Mouse (Mus musculus): ENCODE results near the gene Fat1. TPM values are rescaled to one million over a fixed set of nuclear protein-coding genes. Genes with fewer than 3 reads are reported as not detected.

The Fat1 gene
- 20.4 and 54.0 TPM in 2 replicates for polyA plus RNA-seq (2012; rRNA removed)

DNA sequence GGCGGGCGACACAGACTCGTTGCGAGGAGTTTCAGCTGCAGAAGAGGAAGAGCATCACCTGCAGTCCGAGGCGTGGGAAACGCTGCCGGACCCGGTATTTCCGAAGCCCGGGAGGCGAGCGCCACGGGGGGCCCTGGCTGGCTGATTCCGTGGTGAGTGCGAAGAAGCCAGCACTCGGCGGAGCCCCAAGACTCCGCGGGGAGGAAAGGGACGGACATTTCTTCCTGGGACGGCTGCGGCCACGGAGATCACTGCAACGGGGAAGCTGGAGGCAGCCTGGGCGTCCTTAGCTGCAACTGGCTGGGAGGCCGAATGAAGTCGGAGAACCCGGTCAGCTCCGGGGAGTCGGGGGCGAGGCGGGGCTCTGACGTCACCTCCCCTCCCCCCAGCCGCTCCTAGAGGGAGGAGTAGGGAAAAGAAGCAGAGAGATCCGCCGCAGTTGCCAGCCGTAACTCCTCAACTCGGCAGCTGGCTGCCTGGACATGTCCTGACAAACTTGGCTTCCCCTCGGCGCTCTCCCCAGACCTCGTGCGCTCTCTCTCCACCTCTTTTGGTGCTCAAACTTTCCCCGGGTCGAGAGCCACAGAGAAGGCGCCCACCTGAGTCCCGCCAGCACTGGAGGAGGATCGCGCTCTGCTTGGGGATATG, at the start of gene Fat1:
Gene Fat1 (plus strand): TSS at position 598 of the 648 bp plus-strand sequence.
- WGBS, result under 1% methylated on average over 49 of the region's 49 CpGs
- H3K4me1 ChIP-seq (ENCODE audit: control insufficient read depth, insufficient read depth, insufficient read length, low read length), result no peaks in the 10 kb centered on the region; the same call in none of the 2 replicates
- peak; percentile 50; the same call in 1 of the 2 replicates for TF ChIP-seq CTCF (IDR thresholded peaks at IDR 0.05; ENCODE audit: extremely low read depth, insufficient read length, insufficient replicate concordance, low read depth, low read length)
- peak; percentile 95; the same call in 1 of the 2 replicates for TF ChIP-seq POLR2A (IDR thresholded peaks at IDR 0.05; ENCODE audit: low read depth, low read length)
- peak within 1 kb of the TSS; percentile 69 for H3K4me3 ChIP-seq (ENCODE audit: low read depth, low read length)
- H3K36me3 ChIP-seq (ENCODE audit: control insufficient read depth, insufficient read depth, low read length), result no peaks in the 10 kb centered on the region
- peak within 1 kb of the TSS; percentile 97 for H3K27ac ChIP-seq (ENCODE audit: insufficient read depth, low read depth, low read length)
- H3K27me3 ChIP-seq (ENCODE audit: control insufficient read depth, insufficient read depth, low read length), result no peaks in the 10 kb centered on the region

DNA sequence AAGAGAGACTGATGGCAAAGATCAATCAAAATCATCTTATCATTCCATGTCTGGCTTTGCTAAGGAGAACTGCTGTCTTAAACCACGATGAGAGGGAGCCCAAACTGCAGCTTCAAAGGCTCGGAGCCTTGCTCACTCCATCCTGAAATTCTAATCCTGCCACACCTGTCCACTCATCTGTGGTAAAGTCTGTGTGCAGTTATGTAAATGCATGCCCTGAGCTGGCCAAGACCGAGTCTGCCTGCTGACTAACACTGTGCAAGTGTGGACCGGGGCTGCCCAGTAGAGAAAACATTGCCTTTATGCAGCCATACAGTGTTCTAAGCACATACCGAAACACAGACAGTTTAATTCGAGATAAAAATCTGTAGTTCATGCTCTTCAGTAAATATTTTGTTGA, 40.6 kb upstream of the Fat1 start:
- H3K27ac ChIP-seq (ENCODE audit: insufficient read depth, low read depth, low read length), result no peak overlapping the region
- TF ChIP-seq POLR2A (IDR thresholded peaks at IDR 0.05; ENCODE audit: low read depth, low read length) (no peak), CTCF (IDR thresholded peaks at IDR 0.05; ENCODE audit: extremely low read depth, insufficient read length, insufficient replicate concordance, low read depth, low read length) (no peak)
- H3K27me3 ChIP-seq (ENCODE audit: control insufficient read depth, insufficient read depth, low read length), result no peaks in the 10 kb centered on the region
- no peak overlapping the region for H3K4me3 ChIP-seq (ENCODE audit: low read depth, low read length)
- no peaks in the 10 kb centered on the region for H3K36me3 ChIP-seq (ENCODE audit: control insufficient read depth, insufficient read depth, low read length)
- WGBS, result 73% methylated on average over 6 of the region's 6 CpGs
- no peaks in the 10 kb centered on the region for H3K4me1 ChIP-seq (ENCODE audit: control insufficient read depth, insufficient read depth, insufficient read length, low read length)

DNA sequence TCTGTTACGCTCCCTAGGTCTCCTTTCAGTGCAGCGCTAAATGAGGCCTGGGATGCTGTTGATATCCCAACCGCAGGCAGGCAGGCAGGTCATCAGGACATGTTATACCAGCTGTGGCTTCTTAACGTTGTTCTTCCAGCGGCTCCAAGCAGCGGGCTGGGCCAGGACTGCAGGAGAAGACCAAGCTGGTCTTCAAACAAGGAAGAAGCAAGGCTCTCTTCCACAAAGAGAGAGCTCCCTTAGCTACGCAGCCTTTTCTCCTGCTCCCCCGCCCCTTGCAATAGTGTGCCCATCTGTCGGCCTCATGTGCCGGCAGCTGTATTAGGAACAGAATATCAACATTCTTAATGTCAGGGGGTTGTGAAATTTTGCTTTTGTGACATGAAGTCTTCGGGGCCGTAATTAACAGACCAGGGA, 35.7 kb upstream of the Fat1 start:
- H3K4me1 ChIP-seq (ENCODE audit: control insufficient read depth, insufficient read depth, insufficient read length, low read length), result no peaks in the 10 kb centered on the region
- 78% methylated on average over 12 of the region's 12 CpGs for WGBS
- no peak overlapping the region for H3K4me3 ChIP-seq (ENCODE audit: low read depth, low read length)
- no peaks in the 10 kb centered on the region for H3K27me3 ChIP-seq (ENCODE audit: control insufficient read depth, insufficient read depth, low read length)
- no peak for TF ChIP-seq POLR2A (IDR thresholded peaks at IDR 0.05; ENCODE audit: low read depth, low read length)
- TF ChIP-seq CTCF (IDR thresholded peaks at IDR 0.05; ENCODE audit: extremely low read depth, insufficient read length, insufficient replicate concordance, low read depth, low read length), result no peak
- no peak overlapping the region for H3K27ac ChIP-seq (ENCODE audit: insufficient read depth, low read depth, low read length)
- no peaks in the 10 kb centered on the region for H3K36me3 ChIP-seq (ENCODE audit: control insufficient read depth, insufficient read depth, low read length)

DNA sequence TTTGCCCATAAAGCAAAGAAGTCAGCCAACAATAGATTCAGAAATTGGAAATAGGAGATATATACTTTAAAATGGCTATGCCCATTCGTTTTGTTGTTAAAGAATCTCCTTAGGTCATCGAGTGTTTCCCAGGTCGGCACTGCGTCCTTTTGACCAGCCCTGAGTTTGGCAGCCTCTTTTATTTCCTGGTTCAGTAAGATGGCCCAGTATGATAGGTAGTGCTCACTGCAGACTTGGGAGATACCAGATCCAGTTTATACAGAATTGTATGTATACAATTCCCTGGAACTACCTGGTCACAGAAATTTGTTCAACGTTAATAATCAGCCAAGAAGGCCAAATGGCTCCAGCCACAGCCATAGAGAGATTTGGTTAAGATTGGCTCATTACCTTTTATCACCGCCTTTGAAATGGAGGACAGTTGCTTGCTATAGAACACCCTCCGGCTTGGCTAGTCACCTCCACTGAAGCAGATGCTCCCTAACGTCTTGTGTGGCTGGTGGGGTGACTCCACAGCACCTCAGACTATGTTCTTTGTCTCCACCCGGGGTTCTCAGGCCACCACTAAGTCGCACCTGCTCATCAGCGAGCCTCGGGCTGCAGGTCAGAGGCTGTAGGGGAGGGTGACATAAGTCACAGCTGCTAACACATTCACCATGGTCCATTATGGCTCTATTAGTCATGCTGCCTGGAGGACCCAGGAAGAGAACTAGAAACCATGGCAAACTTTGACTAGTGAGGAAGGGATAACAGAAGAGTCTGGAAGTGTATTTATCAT, 23.9 kb upstream of the Fat1 start:
- peak overlapping the region; percentile 31; the same call in 1 of the 2 replicates for H3K4me3 ChIP-seq (ENCODE audit: low read depth, low read length)
- TF ChIP-seq POLR2A (IDR thresholded peaks at IDR 0.05; ENCODE audit: low read depth, low read length) (no peak), CTCF (IDR thresholded peaks at IDR 0.05; ENCODE audit: extremely low read depth, insufficient read length, insufficient replicate concordance, low read depth, low read length) (no peak)
- H3K36me3 ChIP-seq (ENCODE audit: control insufficient read depth, insufficient read depth, low read length), result no peaks in the 10 kb centered on the region
- peaks cover 7% of the 10 kb centered on the region; the same call in 1 of the 2 replicates for H3K4me1 ChIP-seq (ENCODE audit: control insufficient read depth, insufficient read depth, insufficient read length, low read length)
- 32% methylated on average over 12 of the region's 12 CpGs for whole genome bisulfite sequencing
- H3K27ac ChIP-seq (ENCODE audit: insufficient read depth, low read depth, low read length), result no peak overlapping the region
- H3K27me3 ChIP-seq (ENCODE audit: control insufficient read depth, insufficient read depth, low read length), result no peaks in the 10 kb centered on the region

DNA sequence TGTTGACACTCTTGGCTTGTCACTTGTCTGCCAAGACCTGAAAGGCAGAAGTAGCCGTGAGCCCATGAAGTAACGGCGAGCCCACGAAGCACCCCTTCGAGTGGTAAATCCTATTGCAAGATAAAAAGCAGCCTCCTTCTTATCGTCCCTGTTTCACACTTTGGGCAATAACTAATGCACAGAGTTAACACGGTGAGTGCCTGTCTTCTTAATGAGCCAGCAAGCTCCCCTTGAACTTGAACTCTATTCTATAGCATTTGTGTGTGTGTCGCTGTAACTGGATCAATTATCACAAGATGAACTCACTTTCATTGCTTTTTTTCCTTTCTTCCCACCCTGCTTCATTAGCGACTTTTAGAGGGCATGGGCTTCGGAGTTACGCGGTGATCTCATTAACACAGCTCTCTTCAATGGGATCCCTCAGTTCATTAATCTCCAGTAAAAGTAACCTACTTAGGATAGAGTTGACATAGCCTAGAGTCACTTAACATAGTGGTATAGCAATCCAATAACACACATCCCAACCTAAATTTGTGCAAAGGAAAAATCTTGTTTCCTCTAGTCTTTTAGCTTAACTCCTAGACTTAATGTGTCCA, 15.7 kb upstream of the Fat1 start:
- no peak for TF ChIP-seq POLR2A (IDR thresholded peaks at IDR 0.05; ENCODE audit: low read depth, low read length)
- TF ChIP-seq CTCF (IDR thresholded peaks at IDR 0.05; ENCODE audit: extremely low read depth, insufficient read length, insufficient replicate concordance, low read depth, low read length), result no peak
- Histone ChIP-seq H3K27ac (ENCODE audit: insufficient read depth, low read depth, low read length) (no peak overlapping the region), H3K4me3 (ENCODE audit: low read depth, low read length) (no peak overlapping the region), H3K36me3 (ENCODE audit: control insufficient read depth, insufficient read depth, low read length) (no peaks in the 10 kb centered on the region), H3K4me1 (ENCODE audit: control insufficient read depth, insufficient read depth, insufficient read length, low read length) (no peaks in the 10 kb centered on the region), H3K27me3 (ENCODE audit: control insufficient read depth, insufficient read depth, low read length) (no peaks in the 10 kb centered on the region)
- 92% methylated on average over 12 of the region's 12 CpGs for WGBS

DNA sequence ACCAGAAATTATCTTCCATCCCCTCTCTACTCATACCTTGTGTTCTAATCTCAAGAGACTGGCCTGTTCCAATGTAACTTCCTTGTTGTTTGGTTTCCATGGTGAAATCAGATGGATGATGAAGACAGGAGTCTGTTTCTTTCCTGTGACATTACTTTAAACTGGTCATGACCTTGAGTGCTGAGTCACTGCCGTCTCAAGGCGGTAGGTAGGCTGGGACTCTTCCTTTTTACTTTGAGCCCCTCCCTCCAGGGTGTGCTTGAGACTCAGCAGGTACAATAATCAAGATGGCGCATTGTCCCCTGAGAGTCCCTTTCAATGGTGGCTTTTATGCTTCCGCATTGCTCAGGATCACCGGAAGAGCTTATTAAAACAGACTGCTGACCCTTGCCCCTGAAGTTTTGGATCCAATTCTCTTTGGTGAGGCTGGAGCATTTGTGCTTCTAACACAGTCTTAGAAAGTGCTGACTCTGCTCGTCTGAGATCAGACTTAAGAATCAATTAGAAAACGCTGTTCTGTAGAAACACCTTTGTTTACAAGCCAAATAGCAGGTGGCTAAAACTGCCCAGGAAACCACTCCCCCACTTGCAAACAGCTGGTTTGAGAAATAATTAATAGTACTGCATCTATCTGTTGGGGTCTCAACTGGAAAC, 14.7 kb upstream of the Fat1 start:
- Histone ChIP-seq H3K27me3 (ENCODE audit: control insufficient read depth, insufficient read depth, low read length) (no peaks in the 10 kb centered on the region), H3K36me3 (ENCODE audit: control insufficient read depth, insufficient read depth, low read length) (no peaks in the 10 kb centered on the region), H3K27ac (ENCODE audit: insufficient read depth, low read depth, low read length) (no peak overlapping the region), H3K4me1 (ENCODE audit: control insufficient read depth, insufficient read depth, insufficient read length, low read length) (no peaks in the 10 kb centered on the region), H3K4me3 (ENCODE audit: low read depth, low read length) (no peak overlapping the region)
- WGBS, result 50% methylated on average over 7 of the region's 7 CpGs
- TF ChIP-seq CTCF (IDR thresholded peaks at IDR 0.05; ENCODE audit: extremely low read depth, insufficient read length, insufficient replicate concordance, low read depth, low read length), result no peak
- no peak for TF ChIP-seq POLR2A (IDR thresholded peaks at IDR 0.05; ENCODE audit: low read depth, low read length)

Measured in small intestine, adult 2 months (tissue).